Comparison of ENCODE assay signal across 20 mouse cellular contexts in the genomic region with DNA sequence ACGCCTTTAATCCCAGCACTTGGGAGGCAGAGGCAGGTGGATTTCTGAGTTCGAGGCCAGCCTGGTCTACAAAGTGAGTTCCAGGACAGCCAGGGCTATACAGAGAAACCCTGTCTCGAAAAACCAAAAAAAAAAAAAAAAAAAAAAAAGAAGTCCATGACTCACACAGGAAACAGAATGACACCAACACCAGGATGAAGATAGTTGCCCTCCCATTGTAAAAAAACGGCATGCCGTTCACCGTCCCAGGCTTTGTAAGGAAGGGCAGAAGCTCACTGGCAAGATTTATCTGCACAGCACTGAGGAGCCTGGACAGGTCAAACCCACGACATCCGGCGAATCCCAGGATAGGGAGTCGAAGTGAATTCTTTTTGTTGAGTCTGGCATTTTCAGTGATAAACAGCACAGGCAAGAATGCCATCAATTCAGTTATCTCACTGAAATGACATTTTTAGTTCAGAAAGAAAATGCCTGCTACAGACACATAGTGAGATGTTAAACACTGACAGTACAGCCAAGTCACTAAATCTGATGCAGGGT. TPM values are rescaled to one million over a fixed set of nuclear protein-coding genes. Genes with fewer than 3 reads are reported as not detected.
DNase-seq lines count a peak whose midpoint lies in the region; ATAC-seq and TF ChIP-seq lines count a peak whose summit lies in the region.
"Had no signal": no experiment of that assay in that cellular context is flagged by ENCODE, and none has a peak within 500 bp of the region (broad histone marks: within the 10 kb centered on the region; RNA-seq: fewer than 3 reads in every experiment).

No protein-coding gene starts in this region.

- no peaks in the 10 kb centered on the region for H3K9me3 ChIP-seq in liver, embryonic 11.5 days (ENCODE audit: control insufficient read depth, low read length)
- H3K9me3 ChIP-seq in kidney, embryonic 15.5 days (replicated peaks): no peaks in the 10 kb centered on the region
- H3K9me3 ChIP-seq in hindbrain, embryonic 14.5 days (ENCODE audit: control insufficient read depth, low read length): no peaks in the 10 kb centered on the region
- H3K9me3 ChIP-seq: embryonic facial prominence, embryonic 15.5 days; forebrain, embryonic 10.5 days; heart, embryonic 13.5 days; lung, embryonic 15.5 days; midbrain, embryonic 15.5 days; stomach, embryonic 15.5 days had no signal

- no peak overlapping the region for H3K9ac ChIP-seq in liver, embryonic 11.5 days (ENCODE audit: low read depth, low read length)
- H3K9ac ChIP-seq in kidney, embryonic 15.5 days: no peak overlapping the region
- H3K9ac ChIP-seq in hindbrain, embryonic 14.5 days: no peak overlapping the region
- H3K9ac ChIP-seq: embryonic facial prominence, embryonic 15.5 days; heart, embryonic 13.5 days; lung, embryonic 15.5 days; midbrain, embryonic 15.5 days; stomach, embryonic 15.5 days had no signal

- no peak for TF ChIP-seq CTCF in cerebellum, adult 2 months (IDR thresholded peaks at IDR 0.05; ENCODE audit: borderline replicate concordance, insufficient read depth, low read depth, low read length)

- no peak for DNase-seq in liver, embryonic 11.5 days (ENCODE audit: low spot score)
- DNase-seq in liver: no peak
- peak; percentile 34 for DNase-seq in adrenal gland, postnatal 25 days
- DNase-seq in yolk sac, embryonic 10.5 days (ENCODE audit: low spot score): peak; percentile 57
- DNase-seq in cerebellum, adult 2 months: no peak
- DNase-seq in hindbrain, embryonic 14.5 days (ENCODE audit: low spot score): no peak
- no peak for DNase-seq in cerebellum, postnatal 14 days
- DNase-seq: cerebellum, adult 11 months; gastrocnemius, adult 2 months; heart, adult 11 months had no signal

- 0 out of 2 replicates have a peak, but pooled peaks have one; percentile 31 for ATAC-seq in liver, embryonic 11.5 days (replicated peaks; ENCODE audit: low FRiP score)
- peak; percentile 49; the same call in 1 of the 2 replicates for ATAC-seq in kidney, embryonic 15.5 days (replicated peaks; ENCODE audit: low FRiP score)
- no peak for ATAC-seq in hindbrain, embryonic 14.5 days (ENCODE audit: low FRiP score)
- ATAC-seq: inflammation-experienced regulatory T-cells, adult 6 months; midbrain, embryonic 15.5 days had no signal

- H3K36me3 ChIP-seq in liver, embryonic 11.5 days (ENCODE audit: control insufficient read depth, insufficient read depth, low read length): no peaks in the 10 kb centered on the region
- H3K36me3 ChIP-seq in kidney, embryonic 15.5 days: no peaks in the 10 kb centered on the region
- no peaks in the 10 kb centered on the region for H3K36me3 ChIP-seq in hindbrain, embryonic 14.5 days (replicated peaks; ENCODE audit: control insufficient read depth, insufficient read depth)
- H3K36me3 ChIP-seq: embryonic facial prominence, embryonic 15.5 days; forebrain, embryonic 10.5 days; heart, embryonic 13.5 days; lung, embryonic 15.5 days; midbrain, embryonic 15.5 days; stomach, embryonic 15.5 days had no signal

- no peak overlapping the region for H3K27ac ChIP-seq in liver, embryonic 11.5 days (ENCODE audit: low read depth, low read length)
- no peak overlapping the region for H3K27ac ChIP-seq in kidney, embryonic 15.5 days
- no peak overlapping the region for H3K27ac ChIP-seq in cerebellum, adult 2 months (ENCODE audit: insufficient read depth, low read length)
- H3K27ac ChIP-seq in hindbrain, embryonic 14.5 days: no peak overlapping the region
- H3K27ac ChIP-seq: embryonic facial prominence, embryonic 15.5 days; forebrain, embryonic 10.5 days; gastrocnemius, adult 2 months; heart, embryonic 13.5 days; layer of hippocampus, adult 2 months; lung, embryonic 15.5 days; midbrain, embryonic 15.5 days; stomach, embryonic 15.5 days had no signal

- H3K4me1 ChIP-seq in liver, embryonic 11.5 days (replicated peaks; ENCODE audit: control insufficient read depth, insufficient read depth, low read length): no peaks in the 10 kb centered on the region
- H3K4me1 ChIP-seq in kidney, embryonic 15.5 days: peaks cover 5% of the 10 kb centered on the region; the same call in 1 of the 2 replicates
- no peaks in the 10 kb centered on the region for H3K4me1 ChIP-seq in cerebellum, adult 2 months (ENCODE audit: control insufficient read depth, insufficient read depth, low read length)
- H3K4me1 ChIP-seq in hindbrain, embryonic 14.5 days (replicated peaks; ENCODE audit: control insufficient read depth, insufficient read depth, low read length): peaks cover 10% of the 10 kb centered on the region; the same call in 1 of the 2 replicates
- H3K4me1 ChIP-seq: lung, embryonic 15.5 days; stomach, embryonic 15.5 days had no signal

- 41% methylated on average over 9 of the region's 10 CpGs for WGBS in liver, embryonic 11.5 days
- WGBS in kidney, embryonic 15.5 days: 51% methylated on average over 9 of the region's 10 CpGs
- WGBS in cerebellum, adult 2 months: 93% methylated on average over 9 of the region's 10 CpGs
- WGBS in hindbrain, embryonic 14.5 days: 88% methylated on average over 8 of the region's 10 CpGs

- no peak overlapping the region for H3K4me2 ChIP-seq in liver, embryonic 11.5 days
- H3K4me2 ChIP-seq in kidney, embryonic 15.5 days: no peak overlapping the region
- H3K4me2 ChIP-seq in hindbrain, embryonic 14.5 days (replicated peaks): no peak overlapping the region
- H3K4me2 ChIP-seq: embryonic facial prominence, embryonic 15.5 days; heart, embryonic 13.5 days; lung, embryonic 15.5 days; midbrain, embryonic 15.5 days; stomach, embryonic 15.5 days had no signal

- H3K27me3 ChIP-seq in liver, embryonic 11.5 days (replicated peaks; ENCODE audit: control insufficient read depth, insufficient read depth, low read length): no peaks in the 10 kb centered on the region
- no peaks in the 10 kb centered on the region for H3K27me3 ChIP-seq in kidney, embryonic 15.5 days
- no peaks in the 10 kb centered on the region for H3K27me3 ChIP-seq in cerebellum, adult 2 months (ENCODE audit: control insufficient read depth, insufficient read depth, low read length)
- no peaks in the 10 kb centered on the region for H3K27me3 ChIP-seq in hindbrain, embryonic 14.5 days (ENCODE audit: control insufficient read depth, insufficient read depth, low read length)
- H3K27me3 ChIP-seq: embryonic facial prominence, embryonic 15.5 days; heart, embryonic 13.5 days; lung, embryonic 15.5 days; midbrain, embryonic 15.5 days; stomach, embryonic 15.5 days had no signal

- H3K4me3 ChIP-seq in liver, embryonic 11.5 days (ENCODE audit: low read depth, low read length): no peak overlapping the region
- H3K4me3 ChIP-seq in kidney, embryonic 15.5 days (replicated peaks): no peak overlapping the region
- no peak overlapping the region for H3K4me3 ChIP-seq in cerebellum, adult 2 months (replicated peaks; ENCODE audit: insufficient read depth, low read depth, low read length)
- H3K4me3 ChIP-seq in hindbrain, embryonic 14.5 days (replicated peaks; ENCODE audit: low read length): no peak overlapping the region
- H3K4me3 ChIP-seq: embryonic facial prominence, embryonic 15.5 days; forebrain, embryonic 10.5 days; gastrocnemius, adult 2 months; heart, embryonic 13.5 days; layer of hippocampus, adult 2 months; lung, embryonic 15.5 days; midbrain, embryonic 15.5 days; stomach, embryonic 15.5 days had no signal

- TF ChIP-seq POLR2A in cerebellum, adult 2 months (IDR thresholded peaks at IDR 0.05; ENCODE audit: borderline replicate concordance, insufficient read depth, low read length): no peak

RNA-seq across cellular contexts. Expression of a gene that starts 13.7 kb away (rescaled TPM):
- not detected in 2 replicates for polyA plus RNA-seq in liver, embryonic 11.5 days (2014; fragmentation: Nextera tagmentation; extraction: Ambion mirVana)
- total RNA-seq in adrenal gland, postnatal 25 days (2021): 0.29 and 0.70 TPM in 2 replicates
- 0.32 and 0.44 TPM in 2 replicates for polyA plus RNA-seq in kidney, embryonic 15.5 days (2015; fragmentation: Nextera tagmentation; extraction: Ambion mirVana)
- polyA plus RNA-seq in cerebellum, adult 2 months (2012; rRNA removed): 3.6 and 4.2 TPM in 2 replicates
- polyA plus RNA-seq in hindbrain, embryonic 14.5 days (2014; fragmentation: Nextera tagmentation; extraction: Ambion mirVana): 2.3 and 2.6 TPM in 2 replicates
- total RNA-seq: MEL had no signal

Comparison
In these comparisons a context has a peak if more than half of its experiments do, and no peak if none do; other contexts are left out.
1. DNase-seq: peak in adrenal gland, postnatal 25 days (single experiment) and yolk sac, embryonic 10.5 days (single experiment); none in liver, embryonic 11.5 days (single experiment), liver (single experiment), cerebellum, adult 2 months (0 of 2), hindbrain, embryonic 14.5 days (single experiment) and cerebellum, postnatal 14 days (0 of 2).